Mouse (Mus musculus): Measurements from ENCODE around the gene Racgap1. TPM values are rescaled to one million over a fixed set of nuclear protein-coding genes. Genes with fewer than 3 reads are reported as not detected.

The Racgap1 gene
- total RNA-seq, 1 experiment from 2014 or later = 50.2 TPM

- ATAC-seq (replicated peaks in 1 of 2; ENCODE audit: insufficient read depth in 1 of 2, low FRiP score in 2 of 2, low TSS enrichment in 1 of 2, low read depth in 1 of 2, poor library complexity in 2 of 2, severe bottlenecking in 2 of 2) = no peak
These were observed 72.5 kb downstream of the Racgap1 start, which contains the start of gene Aqp2 for GRCm38 (mm10) chr15:99578802-99579485. Gene Aqp2 (plus strand): TSS chr15:99579055.

Other genes with a start within 250 kb of the Racgap1 start
- gene Nckap5l, start 193.9 kb downstream of the Racgap1 start, total RNA-seq (2017) = 0.89 and 1.8 TPM in 2 replicates
- 7.1 and 7.2 TPM in 2 replicates for gene Bcdin3d, start 176.9 kb downstream of the Racgap1 start, total RNA-seq (2017)
- gene Faim2, start 123.5 kb downstream of the Racgap1 start, total RNA-seq (2017) = not detected in 2 replicates
- not detected in 2 replicates for gene Aqp2, start 72.6 kb downstream of the Racgap1 start, total RNA-seq (2017)
- gene Aqp5, start 60.9 kb downstream of the Racgap1 start, total RNA-seq (2017) = not detected in 2 replicates
- not detected in 2 replicates for gene Aqp6, start 50.3 kb downstream of the Racgap1 start, total RNA-seq (2017)
- gene Asic1, start 18.7 kb upstream of the Racgap1 start, total RNA-seq (2017) = not detected in 2 replicates
- 29.7 and 39.1 TPM in 2 replicates for gene Smarcd1, start 50.5 kb upstream of the Racgap1 start, total RNA-seq (2017)
- not detected in 2 replicates for gene Gm17349, start 53.8 kb upstream of the Racgap1 start, total RNA-seq (2017)
- gene Gpd1, start 65.9 kb upstream of the Racgap1 start, total RNA-seq (2017) = 0.74 and 1.7 TPM in 2 replicates
- 26.8 and 41.8 TPM in 2 replicates for gene Cox14, start 74.0 kb upstream of the Racgap1 start, total RNA-seq (2017)
- 46.2 and 48.5 TPM in 2 replicates for gene Cers5, start 121.2 kb upstream of the Racgap1 start, total RNA-seq (2017)
- 6.4 and 6.5 TPM in 2 replicates for gene Lima1, start 223.8 kb upstream of the Racgap1 start, total RNA-seq (2017)

Measured in hematopoietic stem cell, adult 5-6 weeks (primary cell).